ENCODE assay signal across 17 mouse cellular contexts in genomic region chr7:19844521-19845171, GRCm38 (mm10). TPM values are rescaled to one million over a fixed set of nuclear protein-coding genes. Genes with fewer than 3 reads are reported as not detected.
A peak's percentile ranks its signal among the peaks of the same experiment; 100 is the strongest.
DNase-seq lines count a peak whose midpoint lies in the region; ATAC-seq and TF ChIP-seq lines count a peak whose summit lies in the region.
"Had no signal": no experiment of that assay in that cellular context is flagged by ENCODE, and none has a peak within 500 bp of the region (broad histone marks: within the 10 kb centered on the region; RNA-seq: fewer than 3 reads in every experiment).

No protein-coding gene starts in this region.

- TF ChIP-seq CTCF in bone marrow macrophage, adult 2 months (IDR thresholded peaks at IDR 0.05; ENCODE audit: low read depth, low read length), result no peak

- peaks cover 51% of the 10 kb centered on the region for H3K27me3 ChIP-seq in kidney, embryonic 15.5 days

- no peaks in the 10 kb centered on the region for H3K36me3 ChIP-seq in kidney, embryonic 15.5 days
- H3K36me3 ChIP-seq: liver, embryonic 13.5 days had no signal

- no peak for TF ChIP-seq POLR2A in bone marrow macrophage, adult 2 months (IDR thresholded peaks at IDR 0.05; ENCODE audit: borderline replicate concordance, low read depth, low read length)

- ATAC-seq in kidney, embryonic 15.5 days (replicated peaks; ENCODE audit: low FRiP score), result no peak

- H3K9ac ChIP-seq in kidney, embryonic 15.5 days, result no peak overlapping the region
- H3K9ac ChIP-seq: liver, embryonic 13.5 days had no signal

- no peak overlapping the region for H3K4me2 ChIP-seq in kidney, embryonic 15.5 days
- H3K4me2 ChIP-seq: liver, embryonic 13.5 days had no signal

- H3K9me3 ChIP-seq in kidney, embryonic 15.5 days (replicated peaks), result no peaks in the 10 kb centered on the region
- H3K9me3 ChIP-seq: liver, embryonic 13.5 days had no signal

- H3K27ac ChIP-seq in bone marrow macrophage, adult 2 months (ENCODE audit: insufficient read depth, low read depth, low read length), result peak overlapping the region; percentile 23; the same call in 1 of the 2 replicates
- no peak overlapping the region for H3K27ac ChIP-seq in kidney, embryonic 15.5 days
- H3K27ac ChIP-seq: heart, adult 2 months; liver, embryonic 13.5 days; macrophage had no signal

- DNase-seq in spleen, adult 18-20 months, result peak; percentile 52 to 55
- no peak for DNase-seq in spleen, postnatal 4 days (ENCODE audit: low spot score in 2 of 2)
- DNase-seq in naive thymus-derived CD4-positive, alpha-beta T cell, adult 2 months (ENCODE audit: low read depth), result peak; percentile 61
- peak; percentile 79 to 87 for DNase-seq in thymus, postnatal 36 days
- no peak for DNase-seq in cerebellum, postnatal 25 days
- no peak for DNase-seq in cerebellum, postnatal 14 days
- DNase-seq: adrenal gland, postnatal 14 days; cerebellum, adult 11-12 months; kidney, adult 8-10 months; liver, embryonic 13.5 days had no signal

- WGBS in kidney, embryonic 15.5 days, result 63% methylated on average over 15 of the region's 15 CpGs

- H3K4me1 ChIP-seq in bone marrow macrophage, adult 2 months (ENCODE audit: control insufficient read depth, insufficient read depth, low read length), result peaks cover 35% of the 10 kb centered on the region
- H3K4me1 ChIP-seq in kidney, embryonic 15.5 days, result peaks cover 12% of the 10 kb centered on the region

- no peak overlapping the region for H3K4me3 ChIP-seq in bone marrow macrophage, adult 2 months (ENCODE audit: insufficient read depth, low read length)
- no peak overlapping the region for H3K4me3 ChIP-seq in kidney, embryonic 15.5 days (replicated peaks)
- H3K4me3 ChIP-seq: heart, adult 2 months; liver, embryonic 13.5 days; myocyte had no signal

RNA-seq across cellular contexts. Expression of gene Gm19345, which starts 7.2 kb away (rescaled TPM):
- polyA plus RNA-seq in bone marrow macrophage, adult 2 months (2012; ENCODE audit: insufficient read depth, insufficient read length, missing spikeins), result not detected in 2 replicates
- polyA plus RNA-seq in kidney, embryonic 15.5 days (2015; fragmentation: Nextera tagmentation; extraction: Ambion mirVana), result 0.16 TPM in 1 of 2 replicates, not detected in the other
- polyA plus RNA-seq: heart, adult 2 months; liver, embryonic 13.5 days; macrophage; small intestine, adult 2 months had no signal

RNA-seq across cellular contexts. Expression of gene Ceacam16, which starts 16.5 kb away (rescaled TPM):
- polyA plus RNA-seq in bone marrow macrophage, adult 2 months (2012; ENCODE audit: insufficient read depth, insufficient read length, missing spikeins), result 1.6 and 3.5 TPM in 2 replicates
- polyA plus RNA-seq in kidney, embryonic 15.5 days (2015; fragmentation: Nextera tagmentation; extraction: Ambion mirVana), result not detected in 2 replicates
- polyA plus RNA-seq: hindbrain, embryonic 11.5 days; liver, embryonic 13.5 days had no signal

RNA-seq across cellular contexts. Expression of gene Bcl3, which starts 22.1 kb away (rescaled TPM):
- polyA plus RNA-seq in bone marrow macrophage, adult 2 months (2012; ENCODE audit: insufficient read depth, insufficient read length, missing spikeins), result 60.7 and 72.2 TPM in 2 replicates
- 3.9 and 4.9 TPM in 2 replicates for polyA plus RNA-seq in kidney, embryonic 15.5 days (2015; fragmentation: Nextera tagmentation; extraction: Ambion mirVana)

RNA-seq across cellular contexts. Expression of gene Ceacam19, which starts 43.1 kb away (rescaled TPM):
- polyA plus RNA-seq in bone marrow macrophage, adult 2 months (2012; ENCODE audit: insufficient read depth, insufficient read length, missing spikeins), result 8.1 and 8.5 TPM in 2 replicates
- 0.09 TPM in 1 of 2 replicates, not detected in the other for polyA plus RNA-seq in kidney, embryonic 15.5 days (2015; fragmentation: Nextera tagmentation; extraction: Ambion mirVana)
- polyA plus RNA-seq: heart, adult 2 months; hindbrain, embryonic 11.5 days; liver, embryonic 13.5 days; small intestine, adult 2 months had no signal

RNA-seq across cellular contexts. Expression of gene Cblc, which starts 48.0 kb away (rescaled TPM):
- not detected in 2 replicates for polyA plus RNA-seq in bone marrow macrophage, adult 2 months (2012; ENCODE audit: insufficient read depth, insufficient read length, missing spikeins)
- 8.3 and 9.1 TPM in 2 replicates for polyA plus RNA-seq in kidney, embryonic 15.5 days (2015; fragmentation: Nextera tagmentation; extraction: Ambion mirVana)
- polyA plus RNA-seq: macrophage had no signal

Comparison
In these comparisons a context has a peak if more than half of its experiments do, and no peak if none do; other contexts are left out.
1. DNase-seq: peak in spleen, adult 18-20 months (2 of 2), naive thymus-derived CD4-positive, alpha-beta T cell, adult 2 months (single experiment) and thymus, postnatal 36 days (2 of 2); none in spleen, postnatal 4 days (0 of 2), cerebellum, postnatal 25 days (0 of 2) and cerebellum, postnatal 14 days (0 of 2).
2. RNA of gene Bcl3, which starts 22.1 kb away (polyA plus RNA-seq): 60.7 to 72.2 TPM in bone marrow macrophage, adult 2 months; 3.9 to 4.9 TPM in kidney, embryonic 15.5 days; every median in the first group is over 10 times any median in the second.